Mouse (Mus musculus): ENCODE measurements at regions not wholly inside any gene's neighbourhood (a gene's known extent, or its start where the extent isn't known, plus 50 kb on each side); places are given as distances from the start of the nearest gene placed in this dataset.

DNA sequence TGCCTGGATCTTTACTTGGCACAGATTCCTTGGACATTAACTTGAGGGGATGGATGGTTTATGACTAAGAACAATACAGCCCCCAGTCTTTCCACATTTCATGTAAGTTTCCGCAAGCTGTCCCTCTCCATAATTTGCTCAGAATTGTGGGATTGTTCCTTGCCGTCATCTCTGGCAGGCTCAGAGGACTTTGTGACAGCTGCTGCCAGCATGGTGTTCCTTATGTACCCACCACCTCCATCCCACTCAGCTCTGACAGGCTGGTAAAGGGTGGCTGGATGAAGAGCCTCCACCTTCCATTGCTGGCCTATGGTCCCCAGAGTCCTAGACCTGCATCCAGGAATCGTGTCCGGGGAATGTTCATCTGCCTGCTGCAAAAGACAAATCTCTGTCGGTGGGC is 119.1 kb downstream of the Erv3 start:
- intact Hi-C loops (cut with DNase I) = no loop called here

DNA sequence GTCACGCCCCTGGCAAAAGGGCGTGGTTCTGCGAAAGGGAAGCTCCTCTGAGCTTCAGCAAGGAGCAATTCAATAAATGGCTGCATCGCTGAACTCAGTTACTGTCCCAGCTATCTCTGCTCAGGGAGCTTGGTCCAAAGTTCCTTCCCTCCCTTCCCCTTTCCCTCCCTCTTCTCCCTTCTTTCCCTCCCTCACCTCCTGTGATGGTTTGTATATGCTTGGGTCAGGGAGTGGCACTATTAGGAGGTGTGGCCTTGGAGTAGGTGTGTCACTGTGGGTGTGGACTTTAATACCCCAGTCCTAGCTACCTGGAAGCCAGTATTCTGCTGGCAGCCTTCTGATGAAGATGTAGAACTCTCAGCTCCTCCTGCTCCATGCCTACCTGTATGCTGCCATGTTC is 120.5 kb downstream of the Erv3 start:
- intact Hi-C loops (cut with DNase I) = no loop called here

DNA sequence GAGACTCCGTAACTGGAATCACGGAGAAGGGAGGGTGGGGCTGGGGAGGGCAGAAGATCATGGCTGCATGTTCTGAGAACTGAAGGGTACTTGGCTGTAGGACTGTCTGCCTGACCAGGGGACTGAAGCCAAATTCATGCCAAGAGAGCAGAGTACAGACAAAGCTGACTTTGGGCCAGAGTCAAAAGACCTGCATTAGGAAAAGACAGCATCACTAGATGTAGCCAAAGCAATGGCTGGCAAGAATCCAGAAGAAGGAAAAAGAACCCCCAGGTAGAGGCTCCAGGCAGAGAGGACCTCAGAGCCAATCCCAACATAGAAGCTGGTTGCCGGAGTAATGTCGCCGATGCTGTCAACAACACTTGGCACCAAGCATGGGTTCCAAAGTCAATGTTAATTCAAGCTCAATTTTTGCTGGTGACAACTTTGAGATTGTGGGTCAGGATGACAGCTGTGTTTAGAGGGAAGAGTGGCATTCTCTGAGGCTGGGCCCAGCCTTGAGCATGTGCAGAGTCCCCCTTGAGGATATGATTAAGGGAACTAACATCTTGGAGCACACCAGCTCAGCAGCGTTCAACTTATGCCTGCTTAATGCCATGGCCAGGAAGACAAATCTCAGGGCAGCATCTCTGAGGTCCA is 124.7 kb downstream of the Erv3 start:
- intact Hi-C loops (cut with DNase I) = no loop called here

DNA sequence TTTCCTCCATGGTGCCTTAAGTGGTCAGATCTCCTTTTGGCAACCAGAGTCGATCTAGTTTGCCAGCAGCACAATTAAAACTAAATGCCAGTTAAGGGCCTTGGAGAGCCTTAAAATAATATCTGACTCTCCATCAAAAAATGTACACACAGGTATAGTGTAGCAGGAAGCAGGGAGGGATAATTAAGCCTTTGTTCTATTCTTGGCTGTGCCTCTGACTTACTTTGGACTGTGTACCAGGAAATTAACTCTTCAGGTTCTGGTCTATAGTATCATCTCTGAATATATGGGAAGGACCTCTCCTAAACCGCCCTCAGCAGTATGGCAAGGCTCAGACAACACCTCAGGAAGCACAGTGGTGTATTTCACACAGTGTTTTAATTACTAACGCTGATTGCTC is 133.0 kb downstream of the Erv3 start:
- intact Hi-C loops (cut with DNase I) = no loop called here

DNA sequence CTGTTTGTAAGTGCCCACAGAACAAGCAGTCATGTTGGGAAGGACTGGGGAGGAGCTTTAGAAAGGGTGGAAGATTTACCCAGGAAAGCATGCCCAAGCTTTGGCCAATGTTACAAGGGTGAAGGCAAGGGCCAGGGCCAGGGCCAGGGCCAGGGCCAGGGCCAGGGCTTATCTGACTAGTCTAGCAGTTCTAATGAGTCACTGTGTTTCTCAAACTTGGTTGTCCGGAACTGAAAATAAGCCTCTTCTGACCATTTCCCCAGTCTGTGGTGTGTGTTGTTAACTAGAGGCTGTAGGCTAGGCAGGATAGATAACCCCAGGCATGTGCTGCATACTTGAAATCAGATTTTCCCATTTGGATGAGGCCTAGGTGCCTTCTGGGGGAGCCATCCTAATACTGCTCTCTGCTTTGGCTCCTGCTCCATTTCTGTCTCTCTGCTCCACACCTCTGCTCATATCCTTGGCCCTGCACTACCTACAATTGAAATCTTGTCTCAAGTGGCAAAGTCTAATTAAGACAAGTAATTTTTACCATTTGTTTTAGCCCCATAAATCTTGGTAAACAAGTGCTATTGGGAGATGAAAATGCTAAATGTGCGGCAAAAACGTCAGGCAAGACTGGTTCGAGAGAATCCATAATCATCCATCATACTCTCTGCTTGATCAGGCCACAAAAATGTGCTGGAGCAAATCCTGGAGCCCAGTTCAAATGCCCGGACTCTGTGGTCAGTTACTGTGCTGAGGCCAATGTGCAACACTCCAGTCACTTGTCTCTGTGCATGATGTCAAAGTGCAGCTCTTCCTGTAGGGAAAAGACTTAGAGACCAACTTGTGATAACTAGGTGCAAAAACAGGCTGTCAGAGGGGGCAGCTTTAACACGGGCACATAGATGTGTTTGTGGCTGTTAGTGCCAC is 137.7 kb downstream of the Erv3 start:
- intact Hi-C loops (cut with DNase I) = no loop called here

DNA sequence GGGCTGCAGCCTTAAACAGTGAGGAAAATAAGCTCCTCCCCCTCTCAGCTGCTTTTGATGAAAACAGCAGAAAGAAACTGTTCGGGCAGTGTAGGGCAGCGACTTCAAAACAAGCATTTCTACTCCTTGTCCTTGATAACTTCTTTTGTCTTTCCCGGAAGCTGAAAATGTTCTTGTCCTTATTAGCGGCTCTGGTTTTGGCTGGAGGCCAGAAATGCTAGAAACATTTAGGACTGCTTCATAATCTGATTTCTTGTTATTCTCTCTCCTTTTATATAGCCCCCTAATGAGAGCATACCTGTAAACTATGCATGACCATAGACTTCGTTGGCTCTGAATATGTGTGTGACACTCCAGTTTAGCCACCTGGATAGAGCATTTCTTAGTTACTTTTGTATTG is 142.0 kb downstream of the Erv3 start:
- intact Hi-C loops (cut with DNase I) = no loop called here

DNA sequence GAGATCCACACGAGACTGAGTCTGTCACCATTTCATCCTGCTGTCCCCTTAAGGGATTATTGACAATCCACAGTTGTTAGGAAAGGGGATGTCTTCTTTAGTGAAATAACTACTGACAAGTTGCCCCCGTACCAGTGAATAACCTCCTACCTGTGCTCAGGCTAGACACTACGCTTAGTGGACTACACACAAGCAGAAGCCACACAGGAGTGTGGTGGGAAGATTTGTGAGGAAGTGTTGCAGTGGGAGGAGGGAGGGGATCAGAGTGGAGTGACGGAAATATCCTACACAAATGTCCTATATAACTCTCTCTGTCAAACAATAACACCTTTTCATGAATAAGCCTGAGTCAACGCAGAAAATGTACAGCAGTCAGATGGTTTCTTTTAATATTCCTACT is 142.7 kb downstream of the Erv3 start:
- intact Hi-C loops (cut with DNase I) = no loop called here

DNA sequence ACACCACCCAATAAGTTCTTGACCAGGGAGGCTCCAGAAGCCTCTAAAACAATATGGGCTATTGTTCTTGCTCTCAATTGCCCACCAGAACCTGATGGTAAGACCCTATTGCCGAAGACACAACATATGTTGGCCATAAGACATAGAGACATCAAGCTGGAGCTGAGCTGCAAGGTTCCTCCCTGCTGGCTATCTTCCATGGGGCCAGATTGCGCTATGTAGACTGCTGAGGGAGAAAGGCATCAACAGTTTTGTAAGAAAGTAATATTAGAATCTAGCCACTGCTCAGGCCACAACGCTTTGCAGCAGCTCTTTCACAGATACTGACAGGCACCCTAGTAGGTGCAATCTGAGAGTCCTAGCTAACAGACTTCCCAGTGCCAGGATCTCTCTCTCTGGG is 144.2 kb downstream of the Erv3 start:
- intact Hi-C loops (cut with DNase I) = no loop called here

DNA sequence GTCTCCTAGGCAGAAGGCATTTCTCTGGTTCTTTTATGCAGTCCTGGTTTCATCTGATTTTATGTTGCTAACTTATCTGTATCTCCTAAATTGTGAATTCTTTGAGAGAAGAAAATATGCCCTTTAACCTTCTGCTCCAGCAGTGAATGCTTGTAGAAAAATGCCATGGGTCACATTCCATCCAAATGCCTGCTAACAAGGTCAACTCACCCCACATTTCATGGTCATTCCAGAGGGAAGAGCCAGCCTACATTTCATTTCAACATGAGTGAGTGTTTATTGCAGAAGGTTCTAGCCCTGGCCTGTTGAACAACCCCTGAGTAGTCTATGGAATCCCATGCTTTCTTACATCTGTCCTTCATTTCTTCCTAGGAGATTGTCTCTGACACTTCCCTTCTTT is 147.7 kb downstream of the Erv3 start:
- intact Hi-C loops (cut with DNase I) = no loop called here

DNA sequence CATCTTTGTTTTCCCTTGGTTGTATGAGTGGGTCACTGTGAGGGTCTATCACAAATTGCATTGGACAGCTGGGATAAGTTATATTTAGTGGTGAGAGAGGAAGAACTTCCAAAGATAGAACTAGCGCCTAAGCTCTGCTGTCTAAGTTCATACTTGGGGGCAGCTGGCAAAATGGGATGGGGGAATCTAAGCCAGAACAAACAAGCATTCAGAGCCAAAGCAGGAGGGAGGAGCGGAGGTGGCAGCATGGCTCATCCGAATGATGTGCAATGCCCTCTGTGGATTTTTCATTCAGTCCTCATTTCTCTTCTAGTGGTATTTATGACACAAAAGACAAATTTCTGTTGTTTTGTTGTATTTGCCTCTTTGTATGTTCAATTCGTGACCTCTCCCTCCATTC is 144.5 kb upstream of the Adra1d start:
- intact Hi-C loops (cut with DNase I) = no loop called here

DNA sequence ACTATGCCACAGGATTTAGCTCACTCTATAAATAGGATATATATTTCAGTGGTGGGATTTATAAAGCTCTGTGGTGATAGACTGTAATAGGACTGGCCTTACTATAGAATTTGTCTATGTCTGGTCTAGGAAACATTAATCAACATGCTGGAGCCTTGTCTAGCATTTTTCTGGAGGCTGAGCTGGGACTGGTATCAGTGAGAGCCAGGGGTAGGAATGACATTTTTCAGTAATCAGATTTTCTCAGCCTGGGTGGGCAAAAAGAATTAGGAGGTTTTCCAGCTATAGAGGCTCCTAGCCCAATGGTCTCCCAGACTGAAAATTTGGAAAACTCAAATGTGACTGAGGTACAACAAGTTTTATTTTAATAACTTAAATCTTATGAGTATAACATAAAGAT is 142.3 kb upstream of the Adra1d start:
- intact Hi-C loops (cut with DNase I) = no loop called here

DNA sequence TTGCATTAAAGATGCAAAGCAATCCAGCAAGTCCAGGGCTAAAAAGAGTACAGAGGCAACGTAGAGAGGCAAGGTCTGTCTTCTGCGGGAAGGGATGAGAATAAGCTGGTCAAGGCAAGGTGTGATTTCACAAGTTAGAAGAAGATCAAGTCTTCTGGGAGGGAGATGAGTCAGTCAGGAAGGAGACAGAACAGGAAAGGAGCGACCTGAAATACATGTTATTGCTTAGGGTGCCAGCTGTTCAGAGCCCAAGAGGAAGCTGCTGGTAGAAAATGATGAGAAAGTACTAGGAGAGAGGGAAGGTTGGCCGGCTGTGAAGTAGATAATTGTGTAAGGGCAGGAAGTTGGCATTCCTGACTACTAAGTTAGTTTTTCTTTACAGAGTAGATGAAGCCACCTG is 140.1 kb upstream of the Adra1d start:
- intact Hi-C loops (cut with DNase I) = no loop called here

DNA sequence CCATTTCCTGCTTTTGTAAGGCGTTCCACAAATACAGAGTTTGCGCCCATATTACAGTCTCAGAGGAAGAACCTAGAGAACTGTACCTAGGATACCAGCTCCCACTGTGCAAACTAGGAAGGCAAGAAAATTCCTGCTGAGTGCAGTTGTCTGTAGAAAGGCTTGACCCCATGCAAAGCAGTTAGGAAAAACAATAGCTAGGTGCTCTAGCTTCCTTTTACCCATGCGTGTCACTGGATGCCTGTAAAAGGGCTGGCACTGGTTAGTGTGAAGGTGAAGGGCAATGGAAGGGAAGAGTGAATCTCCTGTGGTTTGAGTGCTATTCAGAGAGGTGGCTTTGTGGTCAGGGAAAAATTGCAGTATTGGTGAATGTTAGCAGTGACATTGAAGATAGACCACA is 137.7 kb upstream of the Adra1d start:
- intact Hi-C loops (cut with DNase I) = no loop called here

DNA sequence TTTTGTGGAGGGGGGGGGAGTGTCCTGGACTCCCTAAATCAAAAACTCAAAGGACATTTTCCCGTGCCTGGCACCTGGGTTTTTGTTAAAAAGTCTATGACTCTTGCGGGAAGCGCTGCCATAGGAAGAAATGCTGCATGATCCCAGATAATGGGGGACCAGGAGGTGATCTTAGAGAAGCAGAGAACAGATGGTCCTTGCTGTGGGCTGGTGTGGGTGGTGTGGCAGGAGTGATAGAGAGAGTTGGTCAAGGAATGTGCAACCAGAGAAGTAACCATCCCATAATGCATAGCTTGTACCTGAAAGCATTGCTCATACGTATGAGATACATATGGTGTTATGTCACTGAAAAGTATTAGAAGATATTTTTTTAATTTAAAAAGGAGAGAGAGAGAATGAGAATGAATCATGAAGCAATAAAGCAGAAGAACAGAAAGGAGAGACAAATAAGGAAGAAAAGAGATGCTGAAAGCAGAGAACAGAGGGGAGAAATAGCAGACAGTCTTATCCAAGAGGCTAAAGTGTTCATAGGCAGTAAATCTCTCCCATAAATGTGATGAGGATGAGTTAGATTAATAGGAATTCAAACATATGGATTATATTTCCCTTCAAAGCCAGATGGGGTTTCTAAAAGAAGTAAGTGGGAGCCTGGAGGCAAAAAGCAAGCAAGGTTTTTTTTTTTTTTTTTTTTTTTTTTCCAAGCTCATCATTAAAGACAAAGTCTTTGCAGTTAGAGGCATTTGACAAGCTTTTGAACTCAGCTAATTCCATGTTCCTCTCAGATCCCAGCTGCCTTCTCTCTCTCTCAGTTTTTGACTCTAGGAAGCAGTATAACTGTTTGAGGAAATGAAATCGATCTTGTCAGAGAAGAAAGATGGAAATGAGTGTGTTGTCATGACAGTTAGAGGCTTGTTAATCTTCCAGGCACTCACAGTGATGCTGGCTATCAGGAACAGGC is 136.2 kb upstream of the Adra1d start:
- intact Hi-C loops (cut with DNase I) = no loop called here

DNA sequence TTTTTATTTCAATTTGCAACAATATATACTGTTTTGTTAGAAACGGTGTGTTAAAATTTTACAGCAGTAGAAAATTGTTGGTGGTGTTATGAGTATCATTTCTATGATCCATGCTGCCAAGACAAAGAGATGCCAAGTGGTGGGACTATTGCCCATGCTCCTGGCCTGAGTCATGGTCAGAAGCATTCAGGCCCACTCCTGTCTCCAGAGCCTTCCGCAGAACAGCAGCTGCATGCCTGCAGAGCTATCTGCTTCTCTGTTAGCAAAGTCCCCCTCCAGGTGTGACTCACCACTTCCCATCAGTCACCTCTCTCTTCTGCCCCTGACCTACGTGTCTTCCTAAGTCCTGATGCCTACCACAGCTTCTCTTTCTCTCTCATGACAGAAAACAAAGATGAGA is 134.2 kb upstream of the Adra1d start:
- intact Hi-C loops (cut with DNase I) = no loop called here

DNA sequence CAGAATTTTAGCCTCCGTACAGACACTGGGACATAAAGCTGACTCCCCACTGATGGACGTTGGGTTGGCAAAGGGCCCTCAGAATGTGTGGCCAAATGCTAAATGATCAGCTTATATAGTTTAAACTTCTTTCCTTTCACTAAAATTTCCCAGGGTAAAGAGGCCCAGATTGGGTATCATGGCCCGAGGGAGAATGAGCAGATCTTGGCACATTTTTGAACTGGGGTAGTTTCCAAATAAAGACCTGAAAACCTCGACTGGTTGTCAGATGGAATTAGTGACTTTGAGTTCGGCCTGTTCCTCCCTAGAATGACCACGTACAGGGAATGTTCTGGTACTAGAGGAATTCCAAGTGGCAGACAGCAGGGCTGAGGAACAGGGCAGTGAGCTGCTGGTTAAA is 127.9 kb upstream of the Adra1d start:
- intact Hi-C loops (cut with DNase I) = no loop called here

DNA sequence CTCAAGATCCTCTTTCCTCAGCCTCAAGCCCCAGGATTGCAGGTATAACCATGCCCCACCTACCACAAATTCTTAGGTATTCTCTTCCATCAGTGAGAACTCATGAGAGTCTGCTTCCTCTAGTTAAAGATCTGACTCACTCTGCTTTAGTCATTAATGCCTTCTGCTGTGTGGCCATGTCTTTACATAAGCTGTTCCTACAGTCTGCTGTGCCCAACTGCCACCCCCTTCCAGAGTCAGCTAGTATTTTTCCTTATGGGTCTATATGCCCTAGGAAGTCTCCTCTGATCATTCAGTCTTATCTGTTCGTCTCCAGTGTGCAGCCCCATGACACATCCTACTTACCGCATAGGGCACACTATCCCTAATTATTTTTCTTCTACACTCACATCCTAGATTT is 126.2 kb upstream of the Adra1d start:
- intact Hi-C loops (cut with DNase I) = no loop called here

DNA sequence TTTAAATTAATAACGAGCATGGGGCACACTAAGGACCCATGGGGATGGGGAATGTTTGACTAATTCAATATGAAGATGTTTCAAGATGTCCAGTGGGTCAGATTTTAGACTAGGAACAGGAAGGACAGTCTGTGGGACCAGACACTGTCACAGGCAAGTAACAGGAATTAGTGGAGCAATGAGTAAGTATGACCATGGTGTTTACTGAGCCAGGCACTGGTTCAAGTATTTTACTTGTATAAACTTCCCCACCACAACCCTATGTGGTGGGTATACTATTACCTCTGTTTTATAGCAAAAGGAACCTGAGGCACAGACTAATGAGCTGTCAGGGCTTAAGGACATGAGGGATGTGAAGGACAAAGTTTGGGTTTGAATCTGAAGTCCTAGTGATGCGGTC is 125.4 kb upstream of the Adra1d start:
- intact Hi-C loops (cut with DNase I) = no loop called here

DNA sequence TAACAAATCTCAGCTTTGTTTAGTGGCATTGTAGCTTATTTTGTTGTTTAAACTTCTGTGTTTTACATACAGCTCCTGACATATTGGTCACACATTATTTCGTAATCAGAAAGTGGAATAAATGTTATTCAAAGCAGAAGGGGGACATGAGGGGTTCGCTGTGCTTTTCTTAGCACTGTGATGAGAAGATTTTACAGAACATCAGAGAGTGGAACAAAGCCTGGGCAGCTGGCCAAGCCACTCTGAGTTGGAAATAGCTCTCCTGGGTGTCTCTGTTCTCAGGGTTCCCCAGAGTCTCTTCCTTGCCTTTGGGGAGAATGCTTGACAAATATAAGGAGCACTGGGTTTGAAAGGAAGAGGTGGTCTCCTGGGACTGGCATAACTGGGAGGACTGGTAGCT is 124.7 kb upstream of the Adra1d start:
- intact Hi-C loops (cut with DNase I) = no loop called here

DNA sequence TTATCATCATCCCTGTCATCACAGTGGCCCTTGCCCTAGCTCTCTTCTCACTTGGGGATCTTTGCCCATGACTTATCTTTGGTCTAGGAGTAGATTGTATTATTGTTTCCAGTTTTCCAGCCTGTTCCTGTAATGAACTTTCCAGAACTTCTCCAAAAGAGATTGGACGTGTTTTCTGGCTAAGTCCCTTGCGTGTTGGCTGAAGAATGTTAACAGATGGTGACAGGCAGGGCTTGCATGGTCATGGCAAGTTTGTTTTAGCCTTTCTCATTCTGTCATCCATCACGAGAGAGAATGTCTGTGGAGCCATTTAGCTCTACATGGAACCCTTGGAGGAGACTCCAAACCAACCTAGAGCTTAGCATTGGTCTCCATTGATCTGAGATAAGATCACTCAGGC is 123.2 kb upstream of the Adra1d start:
- intact Hi-C loops (cut with DNase I) = no loop called here

DNA sequence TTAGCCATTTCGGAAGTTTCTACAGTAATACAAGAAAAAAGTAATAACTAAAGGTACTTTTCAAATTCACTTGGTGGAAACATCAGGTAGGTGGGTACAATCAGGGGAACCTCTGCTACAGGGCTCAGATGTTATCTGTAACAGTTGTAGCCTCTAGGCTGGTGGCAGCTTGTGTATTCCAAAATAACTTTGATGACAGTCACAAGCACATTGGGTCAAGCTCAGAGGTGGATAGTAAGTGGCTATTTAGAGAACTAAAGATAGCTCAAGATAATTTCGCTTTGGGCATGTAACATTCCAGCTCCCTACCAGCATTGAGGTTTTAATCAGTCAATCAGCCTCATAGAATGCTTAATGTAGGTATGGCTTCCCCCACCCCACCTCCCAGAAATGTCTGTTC is 121.7 kb upstream of the Adra1d start:
- intact Hi-C loops (cut with DNase I) = no loop called here

DNA sequence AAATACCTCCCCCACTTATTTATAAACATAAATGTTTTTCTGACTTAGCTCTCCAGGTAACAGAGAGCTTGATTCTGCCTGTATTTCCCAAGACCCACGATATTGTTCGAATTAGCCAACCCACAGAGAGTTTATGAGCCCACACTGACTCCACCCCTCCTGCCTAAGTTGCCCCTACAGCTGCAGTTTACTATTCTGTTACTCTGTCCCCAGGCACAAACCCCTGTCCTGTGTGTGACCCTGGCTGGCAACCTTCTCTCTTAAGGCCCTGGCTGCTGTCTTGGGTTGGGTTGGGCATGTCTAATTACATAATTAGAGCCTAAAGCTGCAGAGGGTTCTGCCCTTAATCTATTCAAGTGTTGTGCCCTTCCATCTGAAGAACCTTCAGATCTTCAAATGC is 116.4 kb upstream of the Adra1d start:
- intact Hi-C loops (cut with DNase I) = no loop called here
